Mouse (Mus musculus) MEL (cell line): ENCODE results near the gene Mmgt2.

Experiments used
- CHD1 ChIP-seq: IDR thresholded peaks from 2 replicates; pipeline ENCODE4 v1.6.1; 2012; ENCODE audit warnings: low read depth, mild to moderate bottlenecking, inconsistent platforms, low read length, improper control_type of control experiment
- CTCF ChIP-seq, 3 experiments: IDR thresholded peaks in 2 of 3; conservative IDR thresholded peaks in 1 of 3; 2 replicates each; pipeline ENCODE4 v1.5.1; 2011 to 2012; ENCODE audit warnings: low read length in 3 of 3, low read depth in 2 of 3, mild to moderate bottlenecking in 2 of 3, improper control_type of control experiment in 1 of 3, inconsistent platforms in 1 of 3, mixed read lengths in 1 of 3, moderate library complexity in 1 of 3; ENCODE audit not compliant: control insufficient read depth in 1 of 3, insufficient read depth in 1 of 3, poor library complexity in 1 of 3, severe bottlenecking in 1 of 3
- EP300 ChIP-seq, 2 experiments: IDR thresholded peaks; 2 replicates each; pipeline ENCODE4 v1.6.1; 2011; ENCODE audit warnings: improper control_type of control experiment in 2 of 2, low read length in 2 of 2, low read depth in 1 of 2, mild to moderate bottlenecking in 1 of 2
- GATA1 ChIP-seq: IDR thresholded peaks from 2 replicates; pipeline ENCODE4 v1.6.1; 2011; ENCODE audit warnings: low read depth, low read length, improper control_type of control experiment
- KAT2A ChIP-seq: conservative IDR thresholded peaks from 2 replicates; pipeline ENCODE4 v1.6.1; 2012; ENCODE audit warnings: low read depth, low read length, improper control_type of control experiment, inconsistent platforms
- MAX ChIP-seq: IDR thresholded peaks from 2 replicates; pipeline ENCODE4 v1.6.1; 2011; ENCODE audit warnings: low read length, improper control_type of control experiment
- MAZ ChIP-seq: IDR thresholded peaks from 2 replicates; pipeline ENCODE4 v1.6.1; 2012; ENCODE audit warnings: low read depth, mild to moderate bottlenecking, inconsistent platforms, low read length, improper control_type of control experiment
- POLR2A ChIP-seq, 2 experiments: IDR thresholded peaks; 2 replicates each; pipeline ENCODE4 v1.6.1; 2011 to 2012; ENCODE audit warnings: low read length in 2 of 2, mild to moderate bottlenecking in 2 of 2, control low read depth in 1 of 2, improper control_type of control experiment in 1 of 2, low read depth in 1 of 2, moderate library complexity in 1 of 2; ENCODE audit not compliant: control insufficient read depth in 1 of 2, insufficient read depth in 1 of 2, poor library complexity in 1 of 2
- TCF12 ChIP-seq: IDR thresholded peaks from 2 replicates; pipeline ENCODE4 v1.6.1; 2014; ENCODE audit warnings: low read depth, mild to moderate bottlenecking, inconsistent platforms, low read length, improper control_type of control experiment, moderate library complexity
- UBTF ChIP-seq: IDR thresholded peaks from 2 replicates; pipeline ENCODE4 v1.6.1; 2012; ENCODE audit warnings: low read depth, mild to moderate bottlenecking, inconsistent platforms, low read length, improper control_type of control experiment, moderate library complexity, borderline replicate concordance; ENCODE audit not compliant: insufficient read depth
- ZC3H11A ChIP-seq: IDR thresholded peaks from 2 replicates; pipeline ENCODE4 v1.6.1; 2012; ENCODE audit warnings: low read depth, mild to moderate bottlenecking, inconsistent platforms, low read length, improper control_type of control experiment
- ZKSCAN1 ChIP-seq: IDR thresholded peaks from 2 replicates; pipeline ENCODE4 v1.6.1; 2012; ENCODE audit warnings: low read depth, mild to moderate bottlenecking, inconsistent platforms, low read length, improper control_type of control experiment, moderate library complexity

- TF ChIP-seq EP300 (IDR thresholded peaks at IDR 0.05; ENCODE audit: low read depth in 1 of 2, low read length in 2 of 2), result peak in 1 of 2 experiments; percentile 54; a peak in 2 of 4 replicates
- no peak for TF ChIP-seq TCF12
- no peak for TF ChIP-seq CTCF (IDR thresholded peaks at IDR 0.05 in 2 of 3, conservative IDR thresholded peaks at IDR 0.05 in 1 of 3; ENCODE audit: control insufficient read depth in 1 of 3, insufficient read depth in 1 of 3, low read depth in 2 of 3, low read length in 3 of 3, poor library complexity in 1 of 3, severe bottlenecking in 1 of 3)
- TF ChIP-seq UBTF, result no peak
- no peak for TF ChIP-seq CHD1
- no peak for TF ChIP-seq POLR2A (IDR thresholded peaks at IDR 0.05; ENCODE audit: control insufficient read depth in 1 of 2, insufficient read depth in 1 of 2, low read depth in 1 of 2, low read length in 2 of 2, poor library complexity in 1 of 2)
- no peak for TF ChIP-seq ZC3H11A
- TF ChIP-seq KAT2A, result no peak
- TF ChIP-seq MAZ, result no peak
- TF ChIP-seq MAX, result no peak
- TF ChIP-seq ZKSCAN1, result no peak
- 0 out of 2 replicates have a peak, but pooled peaks have one; percentile 38 for TF ChIP-seq GATA1
Observed at GRCm38 (mm10) chr11:62647661-62648590, 538 bp upstream of the Mmgt2 start, which contains the start of gene Lrrc75a.
